Mouse (Mus musculus): Measurements from ENCODE around the gene Sfxn3.
A peak's percentile ranks its signal among the peaks of the same experiment; 100 is the strongest.

DNA sequence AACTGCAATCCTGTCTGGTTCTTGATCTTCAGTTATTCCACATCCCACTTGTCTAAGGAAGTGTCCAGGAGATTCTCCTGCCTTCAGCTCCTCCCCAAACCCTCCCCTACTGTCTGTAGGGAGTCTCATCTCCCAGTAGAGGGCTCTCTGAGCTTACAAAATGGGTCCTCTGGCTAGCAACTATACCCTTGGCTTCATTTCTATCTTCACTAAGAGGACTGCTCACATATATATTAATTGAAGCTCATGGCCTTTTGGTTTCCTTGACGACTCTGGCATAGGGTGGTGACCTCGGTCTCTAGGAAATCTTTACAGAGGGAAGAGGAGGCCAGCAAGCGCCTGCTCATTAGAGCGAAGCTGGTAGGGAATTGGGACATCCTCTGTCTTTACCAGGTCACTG lies 9.1 kb downstream of the Sfxn3 start:
- TF ChIP-seq EP300 (IDR thresholded peaks at IDR 0.05; ENCODE audit: low read depth) (no peak), CTCF (IDR thresholded peaks at IDR 0.05; ENCODE audit: low read depth) (peak; percentile 82)
